Mouse (Mus musculus) stomach, embryonic 16.5 days (tissue): Measurements from ENCODE around the gene Trim31. TPM values are rescaled to one million over a fixed set of nuclear protein-coding genes. Genes with fewer than 3 reads are reported as not detected.

Source experiments
- ATAC-seq: fragments of 200-750 bp; cut with Nextera tagmentation; 2 replicates; pipeline ENCODE4 v1.8.0; 2017; ENCODE audit warnings: moderate number of reproducible peaks, moderate TSS enrichment; ENCODE audit not compliant: insufficient read depth, low FRiP score
- H3K27ac ChIP-seq: fragments of 300-500 bp; sonication (generic); 2 replicates; pipeline ENCODE4 v1.5.1; 2014; ENCODE audit warnings: low read length
- H3K27me3 ChIP-seq: fragments of 300-500 bp; sonication (generic); 2 replicates; pipeline ENCODE4 v1.6.1; 2014; ENCODE audit warnings: low read length, control low read depth, mixed read lengths; ENCODE audit not compliant: control insufficient read depth, insufficient read depth
- H3K36me3 ChIP-seq: fragments of 300-500 bp; sonication (generic); 2 replicates; pipeline ENCODE4 v1.6.1; 2014; ENCODE audit warnings: low read length; ENCODE audit not compliant: control insufficient read depth, insufficient read depth
- H3K4me1 ChIP-seq: fragments of 300-500 bp; sonication (generic); 2 replicates; pipeline ENCODE4 v1.6.1; 2014; ENCODE audit warnings: low read length, control low read depth, mixed read lengths; ENCODE audit not compliant: control insufficient read depth, insufficient read depth
- H3K4me2 ChIP-seq: fragments of 300-500 bp; sonication (generic); 2 replicates; pipeline ENCODE4 v1.6.1; 2014; ENCODE audit warnings: low read depth, low read length, mixed read lengths
- H3K4me3 ChIP-seq: fragments of 300-500 bp; sonication (generic); replicated peaks from 2 replicates; pipeline ENCODE4 v1.5.1; 2014; ENCODE audit warnings: mild to moderate bottlenecking, low read length
- H3K9ac ChIP-seq: fragments of 300-500 bp; sonication (generic); 2 replicates; pipeline ENCODE4 v1.6.1; 2014; ENCODE audit warnings: low read length
- H3K9me3 ChIP-seq: fragments of 300-500 bp; sonication (generic); replicated peaks from 2 replicates; pipeline ENCODE4 v1.6.1; 2016; ENCODE audit warnings: low read length, control low read depth; ENCODE audit not compliant: control insufficient read depth
- WGBS: fragments of 180-500 bp; shearing (Covaris S2); extraction: QIAGEN DNeasy Blood & Tissue Kit; methylation state at CpG from one replicate; pipeline ENCODE4 v1.1.7; 2014; 5-methylcytosine and 5-hydroxymethylcytosine counted together
- polyA plus RNA-seq: library from polyadenylated mRNA; unstranded; fragments of >200 nt; fragmentation: Nextera tagmentation; extraction: Ambion mirVana; gene quantifications from 2 replicates; pipeline ENCODE4 v1.2.1, GENCODE M21; 2015

The Trim31 gene
- polyA plus RNA-seq, 1 experiment from 2014 or later: 6.3 TPM

GRCm38 (mm10) chr17:36927496-36928120 lies 29.7 kb downstream of the Trim31 start:
- H3K27me3 ChIP-seq: no peaks in the 10 kb centered on the region
- no peak overlapping the region for H3K27ac ChIP-seq
- no peak overlapping the region for H3K4me2 ChIP-seq
- no peaks in the 10 kb centered on the region for H3K4me1 ChIP-seq
- 29% methylated on average over 10 of the region's 10 CpGs for WGBS
- ATAC-seq: no peak
- H3K9me3 ChIP-seq: no peaks in the 10 kb centered on the region
- H3K9ac ChIP-seq: no peak overlapping the region
- no peak overlapping the region for H3K4me3 ChIP-seq
- H3K36me3 ChIP-seq: no peaks in the 10 kb centered on the region

- ATAC-seq: no peak
- H3K36me3 ChIP-seq: no peaks in the 10 kb centered on the region
- no peaks in the 10 kb centered on the region for H3K9me3 ChIP-seq
- no peaks in the 10 kb centered on the region for H3K27me3 ChIP-seq
- H3K4me1 ChIP-seq: no peaks in the 10 kb centered on the region
- no peak overlapping the region for H3K4me2 ChIP-seq
- no peak overlapping the region for H3K9ac ChIP-seq
- WGBS: 67% methylated on average over 12 of the region's 12 CpGs
- no peak overlapping the region; the same call in 1 of the 2 replicates for H3K27ac ChIP-seq
- no peak overlapping the region for H3K4me3 ChIP-seq
These were observed 31.5 kb downstream of the Trim31 start for GRCm38 (mm10) chr17:36929236-36929932.

- no peaks in the 10 kb centered on the region for H3K9me3 ChIP-seq
- no peaks in the 10 kb centered on the region for H3K4me1 ChIP-seq
- H3K27ac ChIP-seq: no peak overlapping the region
- no peak overlapping the region for H3K4me3 ChIP-seq
- H3K36me3 ChIP-seq: no peaks in the 10 kb centered on the region
- WGBS: 58% methylated on average over 6 of the region's 6 CpGs
- no peak for ATAC-seq
- H3K9ac ChIP-seq: no peak overlapping the region
- no peaks in the 10 kb centered on the region for H3K27me3 ChIP-seq
- no peak overlapping the region for H3K4me2 ChIP-seq
These were observed 32.3 kb downstream of the Trim31 start for GRCm38 (mm10) chr17:36930233-36930632.

GRCm38 (mm10) chr17:36931130-36931529 lies 33.2 kb downstream of the Trim31 start:
- H3K9me3 ChIP-seq: no peaks in the 10 kb centered on the region
- no peaks in the 10 kb centered on the region for H3K4me1 ChIP-seq
- H3K4me2 ChIP-seq: no peak overlapping the region
- H3K4me3 ChIP-seq: no peak overlapping the region
- WGBS: 76% methylated on average over 4 of the region's 4 CpGs
- H3K36me3 ChIP-seq: no peaks in the 10 kb centered on the region
- H3K27ac ChIP-seq: no peak overlapping the region
- H3K27me3 ChIP-seq: no peaks in the 10 kb centered on the region
- ATAC-seq: no peak
- no peak overlapping the region for H3K9ac ChIP-seq

- Histone ChIP-seq H3K4me3 (no peak overlapping the region), H3K27me3 (no peaks in the 10 kb centered on the region), H3K27ac (no peak overlapping the region), H3K36me3 (no peaks in the 10 kb centered on the region), H3K9me3 (no peaks in the 10 kb centered on the region), H3K4me2 (no peak overlapping the region), H3K9ac (no peak overlapping the region), H3K4me1 (no peaks in the 10 kb centered on the region)
- WGBS: 59% methylated on average over 2 of the region's 2 CpGs
- ATAC-seq: no peak
These were observed 33.9 kb downstream of the Trim31 start for GRCm38 (mm10) chr17:36931806-36932205.

GRCm38 (mm10) chr17:36938056-36938455 lies 40.1 kb downstream of the Trim31 start:
- Histone ChIP-seq H3K9me3 (no peaks in the 10 kb centered on the region), H3K27me3 (peaks cover 20% of the 10 kb centered on the region), H3K9ac (no peak overlapping the region), H3K4me1 (no peaks in the 10 kb centered on the region), H3K27ac (no peak overlapping the region), H3K4me3 (no peak overlapping the region), H3K4me2 (no peak overlapping the region), H3K36me3 (no peaks in the 10 kb centered on the region)
- 65% methylated on average over 2 of the region's 2 CpGs for WGBS
- ATAC-seq: no peak

- Histone ChIP-seq H3K4me3 (peak overlapping the region; percentile 47), H3K4me1 (peaks cover 2% of the 10 kb centered on the region; the same call in 1 of the 2 replicates), H3K27ac (no peak overlapping the region), H3K27me3 (peaks cover 31% of the 10 kb centered on the region), H3K4me2 (peak overlapping the region; percentile 80), H3K36me3 (no peaks in the 10 kb centered on the region), H3K9me3 (no peaks in the 10 kb centered on the region), H3K9ac (no peak overlapping the region)
- peak; percentile 68 for ATAC-seq
- 41% methylated on average over 10 of the region's 10 CpGs for WGBS
These were observed 44.5 kb downstream of the Trim31 start for GRCm38 (mm10) chr17:36942391-36942790.

- Histone ChIP-seq H3K4me3 (peak within 1 kb of the TSS; percentile 47), H3K27me3 (peaks cover 31% of the 10 kb centered on the region), H3K27ac (no peak within 1 kb of the TSS), H3K4me2 (peak within 1 kb of the TSS; percentile 80), H3K9me3 (no peaks in the 10 kb centered on the region), H3K36me3 (no peaks in the 10 kb centered on the region), H3K9ac (peak within 1 kb of the TSS; percentile 56), H3K4me1 (peaks cover 6% of the 10 kb centered on the region; the same call in 1 of the 2 replicates)
- peak; percentile 9; the same call in 1 of the 2 replicates for ATAC-seq
- WGBS: 2% methylated on average over 58 of the region's 59 CpGs
These were observed 45.0 kb downstream of the Trim31 start, which contains the start of gene Rnf39 for GRCm38 (mm10) chr17:36942791-36943471. Gene Rnf39, plus strand, starts transcription at chr17:36942918.

GRCm38 (mm10) chr17:36943691-36944090 lies 45.8 kb downstream of the Trim31 start:
- WGBS: 20% methylated on average over 5 of the region's 5 CpGs
- no peaks in the 10 kb centered on the region for H3K36me3 ChIP-seq
- H3K4me3 ChIP-seq: peak overlapping the region; percentile 47
- H3K4me1 ChIP-seq: peaks cover 6% of the 10 kb centered on the region; the same call in 1 of the 2 replicates
- H3K9ac ChIP-seq: 0 out of 2 replicates have a peak overlapping the region, but pooled peaks have one; percentile 56
- no peaks in the 10 kb centered on the region for H3K9me3 ChIP-seq
- H3K27ac ChIP-seq: no peak overlapping the region
- no peak overlapping the region for H3K4me2 ChIP-seq
- H3K27me3 ChIP-seq: peaks cover 31% of the 10 kb centered on the region
- ATAC-seq: no peak
